Mouse (Mus musculus): ENCODE measurements around the gene Mcu.

Gene Mcu

DNA sequence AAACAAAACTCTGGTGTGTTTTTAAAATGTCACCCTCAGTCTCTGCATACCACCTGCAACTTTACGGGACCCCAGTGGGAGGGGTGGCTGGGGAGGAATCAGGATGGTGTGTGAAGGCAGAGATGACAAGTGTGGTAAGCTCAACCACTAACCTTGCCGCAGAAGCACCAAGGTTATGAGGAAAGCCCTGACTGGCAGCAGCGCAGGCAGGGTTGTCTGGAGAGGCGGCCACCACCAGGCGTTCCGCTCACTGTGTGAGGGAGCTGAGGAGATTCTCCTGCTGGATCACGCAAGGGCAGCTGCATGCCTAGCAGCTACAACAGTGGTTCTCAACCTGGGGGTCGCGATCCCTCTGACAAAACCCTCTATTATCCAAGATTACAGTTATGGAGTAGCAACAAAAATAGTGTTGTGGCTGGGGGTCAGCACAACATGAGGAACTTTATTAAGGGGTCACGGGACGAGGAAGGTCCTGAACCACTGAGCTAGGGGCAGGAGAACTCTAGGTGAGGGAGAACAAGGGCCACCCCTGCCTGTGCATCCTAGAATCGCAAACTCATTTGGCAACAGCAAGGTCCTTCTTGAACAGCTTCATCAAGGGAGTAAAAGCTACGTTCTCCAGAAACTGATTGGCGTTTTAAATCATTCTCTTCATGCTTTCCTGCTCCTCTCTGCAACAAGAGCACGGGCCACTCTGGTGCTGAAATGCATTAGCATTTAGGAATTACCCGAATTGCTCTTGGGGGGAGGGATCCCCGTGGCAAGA is 77.5 kb downstream of the Mcu start:
- in situ Hi-C loops (cut with MboI, MseI): no loop called here

- in situ Hi-C loops (cut with MboI, MseI): no loop called here
These were observed 78.4 kb downstream of the Mcu start for GRCm38 (mm10) chr10:59538063-59538462.

GRCm38 (mm10) chr10:59537579-59537978 is 78.9 kb downstream of the Mcu start:
- in situ Hi-C loops (cut with MboI, MseI): no loop called here

DNA sequence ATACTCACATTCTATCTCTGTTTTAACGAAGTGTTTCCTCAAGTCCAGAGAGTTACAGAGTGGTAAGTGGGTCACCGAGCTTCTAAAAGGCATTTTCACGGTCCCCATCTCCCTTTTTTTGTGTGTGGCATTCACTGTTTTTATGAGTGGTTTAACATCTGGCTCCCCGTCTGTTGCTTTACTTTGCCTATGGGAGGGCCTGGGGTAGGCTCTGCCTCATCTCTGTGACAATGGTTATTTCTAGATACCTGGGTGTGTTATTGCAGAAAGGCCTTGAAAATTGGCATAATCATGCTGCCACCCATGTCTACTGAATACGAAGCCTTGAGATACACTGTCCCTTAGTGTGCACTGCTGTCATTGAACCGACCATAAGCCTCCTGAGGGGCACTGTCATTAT is 84.2 kb downstream of the Mcu start:
- in situ Hi-C loops (cut with MboI, MseI): no loop called here

DNA sequence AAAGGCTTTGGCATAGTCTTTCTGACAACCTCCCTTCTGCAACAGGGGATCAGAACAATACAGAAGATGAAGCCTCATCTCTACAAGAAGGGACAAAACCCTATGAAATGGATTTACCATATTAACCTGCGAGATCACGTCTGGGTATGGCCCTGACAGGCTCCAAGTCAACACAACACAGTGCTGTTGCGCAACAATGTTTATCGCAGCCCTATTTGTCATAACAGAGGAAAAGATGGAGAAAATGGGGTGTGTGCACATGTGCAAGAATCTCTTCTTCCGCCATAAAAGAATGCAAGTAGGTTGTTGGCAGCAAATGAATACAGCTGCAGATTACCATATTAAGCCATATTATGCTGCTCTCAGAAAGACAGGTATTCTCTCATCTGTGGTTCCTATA is 88.7 kb downstream of the Mcu start:
- in situ Hi-C loops (cut with MboI, MseI): no loop called here

GRCm38 (mm10) chr10:59527311-59527710 is 89.2 kb downstream of the Mcu start:
- in situ Hi-C loops (cut with MboI, MseI): no loop called here

DNA sequence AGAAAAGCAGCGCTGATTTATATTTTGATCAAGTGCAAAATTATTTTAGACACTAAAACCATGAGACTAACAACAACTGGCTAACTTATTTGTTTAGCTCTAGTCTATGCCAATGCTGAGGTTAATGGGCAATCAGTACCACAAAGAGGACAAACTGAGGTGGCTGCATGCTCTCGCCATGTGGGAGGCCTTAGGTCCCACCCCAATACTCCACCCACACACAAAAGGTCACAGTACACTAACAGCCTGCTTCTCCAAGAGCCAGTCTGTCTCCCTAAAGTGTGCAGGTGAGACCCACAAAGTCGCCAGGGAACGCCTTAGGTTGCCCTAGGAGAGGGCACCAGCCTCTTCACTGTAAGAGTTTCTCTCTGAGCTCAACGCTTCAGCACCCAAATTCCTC is 91.8 kb downstream of the Mcu start:
- in situ Hi-C loops (cut with MboI, MseI): no loop called here

DNA sequence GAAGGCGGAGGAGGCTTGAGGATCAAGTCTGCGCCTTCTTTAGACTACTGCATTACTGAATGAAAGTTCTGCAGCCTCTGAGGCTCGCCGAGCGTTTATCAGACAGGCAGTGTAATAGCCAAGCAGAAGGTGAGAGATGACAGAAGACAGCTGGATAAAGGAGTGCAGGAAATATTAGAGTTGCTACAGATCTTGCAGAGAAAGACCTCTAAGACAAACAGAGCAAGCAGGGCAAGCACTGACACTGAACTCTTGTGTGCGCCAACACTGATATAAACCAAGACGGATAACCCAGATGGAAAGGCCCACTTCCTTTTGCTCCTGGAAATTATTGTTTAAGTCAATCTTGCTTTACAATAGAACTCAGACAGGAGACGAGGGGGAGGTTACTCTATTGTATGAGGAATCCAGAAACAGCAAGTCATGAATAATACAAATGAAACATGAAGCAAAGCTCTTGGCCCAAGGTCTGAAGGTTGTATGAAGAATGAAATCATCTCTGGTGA is 92.6 kb downstream of the Mcu start:
- in situ Hi-C loops (cut with MboI, MseI): no loop called here

- in situ Hi-C loops (cut with MboI, MseI): no loop called here
These were observed 95.8 kb downstream of the Mcu start for GRCm38 (mm10) chr10:59520701-59521100.

- in situ Hi-C loops (cut with MboI, MseI): no loop called here
These were observed 97.1 kb downstream of the Mcu start for GRCm38 (mm10) chr10:59519411-59519810.

DNA sequence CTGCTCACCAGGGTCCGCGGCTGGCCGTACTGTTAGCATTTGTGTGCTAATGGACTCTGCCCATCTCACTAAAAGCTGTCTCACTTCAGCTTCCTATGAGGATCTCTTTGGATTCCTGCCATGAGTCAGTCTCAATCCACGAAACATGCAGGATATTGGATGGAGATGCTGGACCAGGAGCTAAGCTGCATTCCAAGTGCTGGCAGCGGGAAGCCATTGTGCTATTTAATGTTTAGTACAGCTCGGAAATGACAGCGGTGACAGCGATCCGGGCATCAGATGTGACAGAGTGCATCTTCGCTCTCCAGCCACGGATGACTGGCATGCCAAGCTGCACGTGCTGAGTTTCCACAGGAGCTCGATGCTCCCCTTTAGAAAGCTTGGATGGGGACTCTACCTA is 99.3 kb downstream of the Mcu start:
- in situ Hi-C loops (cut with MboI, MseI): no loop called here

DNA sequence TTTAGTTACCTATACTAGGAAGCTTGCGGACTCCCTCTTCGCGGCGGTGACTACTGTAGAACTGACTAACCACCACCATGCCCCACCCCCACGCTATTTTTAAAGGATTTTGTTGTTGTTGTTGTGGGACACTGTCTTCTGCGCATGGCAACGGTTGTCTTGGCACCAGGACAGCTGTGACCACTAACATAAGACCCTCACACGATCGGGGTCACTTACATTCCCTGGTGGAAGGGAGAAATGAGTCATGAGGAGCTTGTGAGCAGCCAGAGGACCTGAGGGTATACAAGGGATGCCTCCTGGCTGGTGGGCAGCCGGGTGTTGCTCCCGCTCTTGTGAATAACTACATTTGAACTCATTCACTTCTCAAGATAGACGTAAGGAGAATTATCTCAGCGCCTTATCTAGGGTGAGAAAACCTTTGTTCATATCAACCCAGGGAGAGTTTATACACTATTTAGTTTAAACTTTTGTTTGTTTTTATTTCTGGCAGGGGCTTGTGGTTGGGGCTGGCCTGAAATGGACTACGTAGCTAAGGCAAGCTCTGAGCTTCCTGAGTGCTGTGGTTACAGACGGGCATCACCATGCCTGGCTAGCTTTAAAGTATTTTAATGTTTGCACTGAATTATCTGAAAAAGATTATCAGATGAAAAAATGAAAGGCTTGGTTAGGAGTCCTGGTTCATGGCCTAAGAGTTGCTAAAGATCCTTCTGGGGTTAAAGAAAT is 101.6 kb downstream of the Mcu start:
- in situ Hi-C loops (cut with MboI, MseI): no loop called here

- in situ Hi-C loops (cut with MboI, MseI): no loop called here
These were observed 104.3 kb downstream of the Mcu start for GRCm38 (mm10) chr10:59512173-59512572.

- in situ Hi-C loops (cut with MboI, MseI): no loop called here
These were observed 105.0 kb downstream of the Mcu start for GRCm38 (mm10) chr10:59511427-59511963.

GRCm38 (mm10) chr10:59510713-59511426 is 105.6 kb downstream of the Mcu start:
- in situ Hi-C loops (cut with MboI, MseI): no loop called here

DNA sequence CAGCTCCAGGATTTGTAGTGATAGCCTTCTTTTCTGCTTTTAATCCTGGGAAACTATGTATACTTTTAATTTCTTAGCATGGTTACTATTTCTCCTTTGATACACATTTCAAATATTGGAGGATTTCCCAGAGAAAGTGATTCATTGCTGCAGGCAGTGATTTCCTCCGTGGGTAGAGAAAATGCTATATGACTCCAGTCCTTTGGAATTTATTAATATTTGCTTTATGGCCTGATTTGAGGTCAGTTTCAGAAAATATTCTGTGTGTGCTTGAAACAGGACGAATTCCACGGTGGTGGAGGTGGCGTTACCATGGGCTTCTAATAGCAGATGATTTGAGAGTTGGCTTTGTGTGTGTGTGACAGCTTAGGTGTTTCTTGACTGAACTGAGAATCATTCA is 107.3 kb downstream of the Mcu start:
- in situ Hi-C loops (cut with MboI, MseI): no loop called here

DNA sequence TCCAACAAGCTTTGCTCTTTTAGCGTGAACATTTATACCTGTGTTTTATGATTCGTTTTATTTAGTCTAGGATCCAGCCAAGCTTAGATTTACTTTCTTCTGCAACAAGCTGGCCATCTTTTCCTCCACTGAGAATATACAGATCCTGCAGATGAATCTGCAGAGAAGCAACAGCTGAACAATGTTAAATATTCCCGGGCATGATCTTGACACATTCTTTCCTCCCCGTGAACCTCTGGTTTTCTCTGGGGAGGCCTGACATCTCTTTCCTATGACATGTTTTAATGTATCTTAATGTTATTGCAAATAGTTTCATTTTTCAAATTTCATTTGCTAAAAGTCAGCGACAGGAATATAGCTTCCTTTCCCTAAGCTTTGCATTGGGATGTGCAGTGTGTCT is 109.8 kb downstream of the Mcu start:
- in situ Hi-C loops (cut with MboI, MseI): no loop called here

GRCm38 (mm10) chr10:59504291-59504690 is 112.2 kb downstream of the Mcu start:
- in situ Hi-C loops (cut with MboI, MseI): no loop called here

DNA sequence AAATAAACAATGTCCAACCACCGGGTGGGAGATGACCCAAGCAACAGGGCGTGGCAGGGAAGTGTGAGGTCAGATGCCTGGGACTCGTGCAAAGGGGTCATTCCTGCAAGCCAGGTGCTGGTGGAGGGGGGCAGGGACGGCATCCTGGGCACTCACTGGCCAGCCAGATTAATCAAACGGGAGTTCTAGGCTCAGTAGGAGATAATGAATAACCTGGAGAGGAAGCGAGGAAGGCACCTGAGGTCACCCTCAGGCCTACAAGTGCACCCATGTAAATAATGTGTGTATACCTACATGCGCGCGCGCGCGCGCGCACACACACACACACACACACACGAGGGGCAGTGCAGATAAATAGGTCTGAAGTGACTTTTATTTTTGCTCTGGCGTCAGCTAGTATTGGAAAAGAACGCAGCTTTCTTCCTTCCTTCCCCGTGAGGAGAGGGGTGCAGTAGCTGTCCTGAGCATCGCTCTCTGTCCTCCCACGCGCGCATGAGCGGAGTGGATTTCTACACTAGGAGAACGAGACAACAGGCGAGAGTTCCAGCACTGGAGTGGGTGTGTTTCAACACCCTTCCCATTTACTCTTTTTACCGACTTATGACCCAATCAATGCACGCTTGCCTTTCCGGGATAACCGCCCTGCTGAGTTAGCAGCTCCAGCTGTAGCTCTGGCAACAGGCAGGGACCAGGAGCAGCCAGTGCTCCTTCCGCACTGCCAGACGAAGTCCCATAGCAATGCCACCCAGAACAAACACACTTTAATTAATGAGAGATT is 112.9 kb downstream of the Mcu start:
- in situ Hi-C loops (cut with MboI, MseI): no loop called here

GRCm38 (mm10) chr10:59502381-59502780 is 114.1 kb downstream of the Mcu start:
- in situ Hi-C loops (cut with MboI, MseI): no loop called here

- in situ Hi-C loops (cut with MboI, MseI): no loop called here
These were observed 114.7 kb downstream of the Mcu start for GRCm38 (mm10) chr10:59501761-59502160.
